Mouse (Mus musculus) embryonic fibroblast, embryonic 13.5 days (primary cell): ENCODE results near the gene Ppia. TPM values are rescaled to one million over a fixed set of nuclear protein-coding genes. Genes with fewer than 3 reads are reported as not detected.
A peak's percentile ranks its signal among the peaks of the same experiment; 100 is the strongest.
"Not testable (repeated sequence)": the region's sequence is repeated elsewhere in the genome, so short reads cannot be mapped to it uniquely, and the experiment has no call there.

Experiments
- H3K27ac ChIP-seq: 2 replicates; pipeline ENCODE4 v1.5.1; 2012; ENCODE audit warnings: low read length, control low read depth, inconsistent platforms; ENCODE audit not compliant: insufficient read depth
- H3K4me1 ChIP-seq: 2 replicates; pipeline ENCODE4 v1.6.1; 2011; ENCODE audit warnings: low read length; ENCODE audit not compliant: control insufficient read depth, insufficient read depth
- H3K4me3 ChIP-seq: 2 replicates; pipeline ENCODE4 v1.5.1; 2011; ENCODE audit warnings: mild to moderate bottlenecking, control low read depth, low read length; ENCODE audit not compliant: insufficient read depth
- CTCF ChIP-seq: IDR thresholded peaks from 2 replicates; pipeline ENCODE4 v1.5.1; 2011; ENCODE audit warnings: mild to moderate bottlenecking, control low read depth, low read length, moderate library complexity, borderline replicate concordance; ENCODE audit not compliant: insufficient read depth
- POLR2A ChIP-seq: IDR thresholded peaks from 2 replicates; pipeline ENCODE4 v1.6.1; 2011; ENCODE audit warnings: low read depth, mild to moderate bottlenecking, control low read depth, low read length, moderate library complexity
- polyA plus RNA-seq: library from polyadenylated mRNA; stranded (reverse); fragments of >200 nt; gene quantifications from 2 replicates; pipeline ENCODE4 v1.2.4, GENCODE M21; 2011; ENCODE audit warnings: low read depth; ENCODE audit not compliant: missing spikeins, insufficient read length

The Ppia gene
- polyA plus RNA-seq, result 2,412 and 2,425 TPM in 2 replicates

DNA sequence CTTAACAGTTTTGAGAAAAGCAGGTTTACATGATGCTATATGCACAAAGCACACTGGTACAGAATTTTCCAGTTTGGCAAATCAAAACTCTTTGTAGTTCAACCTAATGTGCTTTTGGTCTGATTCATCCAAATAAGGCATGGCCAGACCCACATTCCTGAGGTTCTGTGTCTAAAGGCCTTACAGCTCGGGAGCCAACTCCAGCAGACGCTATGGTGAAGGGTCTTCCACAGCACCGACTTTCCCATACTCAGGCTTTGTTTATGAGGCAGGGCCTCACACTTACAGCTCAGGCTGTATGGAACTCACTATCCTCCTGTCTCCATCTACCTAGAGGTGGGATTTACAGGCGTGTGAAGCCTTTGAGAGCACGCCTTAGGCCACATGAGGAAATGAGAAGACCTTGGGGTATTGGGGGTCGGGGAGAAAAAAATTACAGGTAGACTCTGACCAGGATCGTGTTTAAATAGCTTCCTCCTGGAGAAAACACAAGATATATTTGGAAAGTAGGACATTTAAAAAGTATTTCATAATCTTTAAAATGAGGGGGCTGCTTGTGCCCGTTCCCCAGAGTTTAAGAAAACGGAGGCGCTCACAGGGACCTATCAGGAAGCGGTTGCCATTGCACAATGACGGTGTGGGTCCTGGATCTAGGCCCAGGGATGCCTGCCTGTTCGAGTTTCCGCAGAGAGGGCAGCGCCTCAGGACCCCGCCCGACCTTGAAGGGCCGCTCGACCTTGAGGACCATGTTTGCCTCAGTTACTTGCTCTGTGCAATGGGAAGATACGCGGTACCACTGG is at the start of gene Ppia:
TSS of gene Ppia (plus strand) at position 693 of the 800 bp plus-strand sequence.
- Histone ChIP-seq H3K4me3 (peak within 1 kb of the TSS; percentile 97), H3K27ac (peak within 1 kb of the TSS; percentile 99), H3K4me1 (no peaks in the 10 kb centered on the region)
- TF ChIP-seq POLR2A (peak; percentile 90), CTCF (no peak)

DNA sequence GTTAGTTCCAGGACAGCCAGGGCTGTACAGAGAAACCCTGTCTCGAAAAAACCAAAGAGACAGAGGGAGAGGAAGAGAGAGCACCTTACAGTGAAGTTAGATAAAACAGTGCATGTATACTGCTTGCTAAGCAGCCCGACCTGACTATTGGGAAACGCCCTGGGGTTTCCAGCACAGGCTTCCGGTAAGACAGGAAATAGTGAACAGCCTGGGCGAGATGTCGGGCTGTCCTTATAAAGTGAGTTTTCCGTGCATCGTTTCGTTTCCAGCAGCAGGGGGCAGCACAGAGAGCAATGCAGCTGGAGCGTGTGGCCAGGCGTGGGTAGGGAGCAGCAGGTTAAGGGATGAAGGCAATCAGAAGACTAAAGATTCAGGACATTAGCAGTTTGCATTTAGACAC is 49.4 kb upstream of the Ppia start:
- H3K4me3 ChIP-seq, result no peak overlapping the region
- TF ChIP-seq CTCF (peak; percentile 90), POLR2A (no peak)
- H3K27ac ChIP-seq, result no peak overlapping the region
- H3K4me1 ChIP-seq, result no peaks in the 10 kb centered on the region

DNA sequence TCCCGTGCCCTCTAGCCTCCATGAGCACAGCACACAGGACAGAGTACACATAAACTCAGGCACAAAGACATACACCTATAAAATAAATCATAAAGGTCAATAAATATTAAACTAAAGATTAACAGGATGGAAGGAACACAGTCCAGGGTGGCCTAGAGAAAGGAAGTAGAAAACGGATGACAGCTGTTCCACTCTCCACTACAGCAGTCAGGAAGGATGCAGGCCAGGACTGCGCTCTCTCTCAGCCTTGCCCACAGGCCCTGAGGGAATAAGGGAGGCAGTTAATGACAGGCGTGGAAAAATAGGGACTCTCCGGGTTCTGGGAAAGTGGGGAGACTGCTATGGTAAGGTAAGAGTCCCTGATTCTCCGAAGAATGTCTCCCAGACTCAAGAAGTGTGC is 48.8 kb upstream of the Ppia start:
- Histone ChIP-seq H3K4me1 (peaks cover 2% of the 10 kb centered on the region; the same call in 1 of the 2 replicates), H3K27ac (no peak overlapping the region), H3K4me3 (no peak overlapping the region)
- TF ChIP-seq POLR2A (no peak), CTCF (no peak)

DNA sequence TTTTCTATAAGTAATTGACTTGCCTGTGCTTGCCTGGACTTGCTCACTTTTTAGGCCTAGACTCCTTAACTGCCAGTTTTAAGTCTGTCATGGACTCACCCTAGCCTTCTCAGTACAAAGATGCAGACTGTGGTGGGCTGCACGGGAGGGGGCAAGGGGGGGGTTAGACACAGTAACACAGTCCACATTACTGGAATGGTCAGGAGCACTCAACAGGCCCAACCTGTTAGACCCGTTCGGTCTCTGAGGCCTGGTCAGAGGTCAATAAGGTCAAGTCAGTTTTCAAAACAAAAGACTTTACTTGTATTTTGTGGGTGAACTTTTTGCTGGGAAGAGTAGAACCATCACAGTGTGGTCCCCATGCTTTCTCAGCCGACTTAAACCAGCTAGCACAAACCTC is 48.1 kb upstream of the Ppia start:
- no peak for TF ChIP-seq POLR2A
- TF ChIP-seq CTCF, result no peak
- no peak overlapping the region for H3K4me3 ChIP-seq
- H3K4me1 ChIP-seq, result peaks cover 2% of the 10 kb centered on the region; the same call in 1 of the 2 replicates
- H3K27ac ChIP-seq, result no peak overlapping the region

DNA sequence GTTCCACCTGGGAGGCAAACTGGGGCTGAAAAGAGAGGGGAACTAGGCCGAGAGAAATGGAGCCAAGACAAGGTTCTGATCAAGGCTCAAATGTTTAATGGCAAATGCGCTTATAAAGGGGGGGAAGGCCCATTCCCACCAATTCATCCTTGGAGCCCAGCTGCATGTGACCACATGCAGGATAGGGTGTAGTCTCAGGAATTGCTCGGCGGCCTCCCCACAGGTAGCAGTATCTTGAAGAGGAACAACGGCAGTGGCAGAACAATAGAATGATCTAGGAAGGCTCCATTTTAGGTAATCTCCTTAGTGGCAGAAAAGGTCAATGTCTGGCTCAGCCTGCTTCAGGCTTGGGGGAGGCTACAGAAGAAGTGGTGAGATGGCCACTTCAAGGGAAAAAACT is 47.3 kb upstream of the Ppia start:
- not testable (repeated sequence) for H3K4me1 ChIP-seq, H3K27ac ChIP-seq, H3K4me3 ChIP-seq

DNA sequence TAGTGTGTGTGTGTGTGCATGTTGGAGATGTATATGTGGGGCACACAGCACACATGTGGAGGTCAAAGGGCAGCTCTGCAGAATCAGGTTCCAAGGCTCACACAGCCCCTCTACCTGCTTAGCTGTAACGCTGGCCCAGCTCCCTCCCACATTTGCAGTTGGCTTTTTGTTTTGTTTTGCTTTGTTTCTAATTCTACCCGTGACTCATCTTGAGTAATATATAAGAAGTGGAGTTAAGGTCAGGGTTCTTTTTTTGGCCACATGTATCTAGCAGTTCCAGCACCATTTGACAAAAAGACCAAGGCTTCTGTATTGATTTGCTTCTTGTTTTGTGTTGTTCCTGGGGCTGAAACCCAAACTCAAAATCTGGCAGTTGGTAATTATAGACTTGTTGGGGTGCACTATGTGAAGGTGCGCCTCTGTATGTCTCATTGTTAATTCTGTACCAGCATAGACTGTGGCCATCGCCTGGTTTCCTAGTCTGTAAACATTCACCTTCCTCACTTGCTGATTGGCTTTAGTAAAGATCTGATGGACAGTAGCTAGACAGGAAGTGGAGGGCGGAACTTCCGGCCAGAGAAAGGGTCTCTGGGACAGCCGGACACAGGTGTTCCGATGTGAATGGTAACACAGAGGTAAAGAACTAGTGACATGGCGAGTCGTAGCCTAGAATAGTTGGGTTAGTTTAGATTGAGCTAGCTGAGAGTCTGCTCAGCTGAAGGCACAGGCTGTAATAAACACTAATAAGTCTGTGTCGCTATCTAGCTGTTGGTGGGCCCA is 43.7 kb upstream of the Ppia start:
- TF ChIP-seq CTCF (no peak), POLR2A (no peak)
- no peak overlapping the region for H3K4me3 ChIP-seq
- no peak overlapping the region for H3K27ac ChIP-seq
- peaks cover 2% of the 10 kb centered on the region; the same call in 1 of the 2 replicates for H3K4me1 ChIP-seq

DNA sequence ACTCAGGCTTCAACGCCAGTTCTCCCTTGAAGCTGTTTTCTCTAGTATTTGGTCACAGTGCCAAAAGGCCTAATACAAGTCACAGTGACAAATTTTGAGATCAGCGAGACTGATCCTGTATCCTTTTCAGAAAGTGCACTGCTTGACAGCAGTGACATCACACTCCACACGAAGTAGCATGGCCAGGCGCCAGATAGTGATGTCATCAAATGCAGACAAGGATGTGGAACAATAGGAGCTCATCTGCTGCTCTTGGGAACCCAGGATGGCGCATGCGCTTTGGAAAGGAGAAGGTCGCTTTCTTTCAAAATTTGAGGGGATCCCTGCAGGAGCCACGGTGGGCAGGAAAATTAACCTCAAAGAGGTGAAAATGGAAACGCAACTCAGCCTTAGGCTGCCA is 42.5 kb upstream of the Ppia start:
- no peak for TF ChIP-seq CTCF
- TF ChIP-seq POLR2A, result no peak

DNA sequence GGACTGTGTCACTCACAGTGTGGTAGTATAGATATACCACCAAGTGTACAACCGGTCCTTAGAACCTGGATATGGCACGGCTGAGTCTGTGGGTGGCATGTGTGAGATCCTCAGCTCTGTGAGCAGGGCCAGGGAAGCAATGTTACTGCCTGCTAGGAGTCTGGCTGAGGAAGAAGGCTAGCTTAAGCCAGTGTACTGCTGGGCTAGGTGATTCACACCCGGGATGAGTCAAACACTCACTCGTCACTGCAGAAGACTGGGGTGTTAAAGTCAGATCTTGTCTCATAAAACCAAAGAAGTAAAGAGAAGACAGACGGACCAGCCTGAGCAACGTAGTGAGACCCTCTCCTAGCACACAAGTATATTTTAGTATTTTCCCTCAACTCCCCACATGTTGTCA is 34.3 kb upstream of the Ppia start:
- H3K4me1 ChIP-seq, result no peaks in the 10 kb centered on the region
- H3K4me3 ChIP-seq, result no peak overlapping the region
- TF ChIP-seq POLR2A, result no peak
- TF ChIP-seq CTCF, result no peak
- no peak overlapping the region for H3K27ac ChIP-seq

More for the DNA sequence above, 42.5 kb upstream of the Ppia start:
- H3K4me3 ChIP-seq, result no peak overlapping the region
- no peak overlapping the region for H3K27ac ChIP-seq
- peaks cover 2% of the 10 kb centered on the region; the same call in 1 of the 2 replicates for H3K4me1 ChIP-seq

GRCm38 (mm10) chr11:6388126-6388725 is 27.0 kb upstream of the Ppia start:
- no peak overlapping the region for H3K4me3 ChIP-seq
- TF ChIP-seq POLR2A, result no peak
- TF ChIP-seq CTCF, result no peak
- no peaks in the 10 kb centered on the region for H3K4me1 ChIP-seq
- H3K27ac ChIP-seq, result no peak overlapping the region
